Mouse (Mus musculus) v-Abl transformed pro-B cells (cell line): ENCODE data around the gene Fam209.

Experiments used
- in situ Hi-C, 2 experiments: fragments of 400-800 bp; cut with MboI; formaldehyde crosslinking; loops; one replicate each; pipeline ENCODE4 v1.15.1; 2025; ENCODE audit not compliant: unreplicated experiment in 2 of 2

Fam209 gene

GRCm38 (mm10) chr2:172520616-172521371 is 48.5 kb downstream of the Fam209 start:
- in situ Hi-C loops: loop anchor here in 1 of 2 experiments (25.0 kb wide), 1 partner anchor 1658 kb away; no protein-coding TSS in a partner anchor

- in situ Hi-C loops: loop anchor here in 1 of 2 experiments (25.0 kb wide), 1 partner anchor 1660 kb away; no protein-coding TSS in a partner anchor
Measured at GRCm38 (mm10) chr2:172522528-172522927, 50.2 kb downstream of the Fam209 start.
